Mouse (Mus musculus) intestine, embryonic 16.5 days (tissue): ENCODE results near the gene Myl3. TPM values are rescaled to one million over a fixed set of nuclear protein-coding genes. Genes with fewer than 3 reads are reported as not detected.

ENCODE experiments used
- ATAC-seq: fragments of 200-750 bp; cut with Nextera tagmentation; 2 replicates; pipeline ENCODE4 v1.8.0; 2017; ENCODE audit warnings: moderate TSS enrichment, moderate library complexity
- H3K27ac ChIP-seq: fragments of 300-500 bp; sonication (generic); 2 replicates; pipeline ENCODE4 v1.5.1; 2014; ENCODE audit warnings: mild to moderate bottlenecking, low read length
- H3K27me3 ChIP-seq: fragments of 300-500 bp; sonication (generic); replicated peaks from 2 replicates; pipeline ENCODE4 v1.6.1; 2014; ENCODE audit warnings: low read length, control low read depth, mixed read lengths; ENCODE audit not compliant: control insufficient read depth, insufficient read depth
- H3K36me3 ChIP-seq: fragments of 300-500 bp; sonication (generic); 2 replicates; pipeline ENCODE4 v1.6.1; 2014; ENCODE audit warnings: low read length, control low read depth; ENCODE audit not compliant: control insufficient read depth, insufficient read depth
- H3K4me1 ChIP-seq: fragments of 300-500 bp; sonication (generic); 2 replicates; pipeline ENCODE4 v1.6.1; 2014; ENCODE audit warnings: low read length, control low read depth, mixed read lengths; ENCODE audit not compliant: control insufficient read depth, insufficient read depth
- H3K4me2 ChIP-seq: fragments of 300-500 bp; sonication (generic); 2 replicates; pipeline ENCODE4 v1.6.1; 2014; ENCODE audit warnings: low read depth, low read length, control low read depth
- H3K4me3 ChIP-seq: fragments of 300-500 bp; sonication (generic); 2 replicates; pipeline ENCODE4 v1.5.1; 2014; ENCODE audit warnings: mild to moderate bottlenecking, low read length
- H3K9ac ChIP-seq: fragments of 300-500 bp; sonication (generic); 2 replicates; pipeline ENCODE4 v1.6.1; 2014; ENCODE audit warnings: low read depth, low read length
- H3K9me3 ChIP-seq: fragments of 300-500 bp; sonication (generic); 2 replicates; pipeline ENCODE4 v1.6.1; 2016; ENCODE audit warnings: low read length, control low read depth; ENCODE audit not compliant: control insufficient read depth
- WGBS: fragments of 180-500 bp; shearing (Covaris S2); extraction: QIAGEN DNeasy Blood & Tissue Kit; methylation state at CpG from one replicate; pipeline ENCODE4 v1.1.7; 2014; 5-methylcytosine and 5-hydroxymethylcytosine counted together
- polyA plus RNA-seq: library from polyadenylated mRNA; unstranded; fragments of >200 nt; fragmentation: Nextera tagmentation; extraction: Ambion mirVana; gene quantifications from 2 replicates; pipeline ENCODE4 v1.2.1, GENCODE M21; 2015

Myl3 gene
- polyA plus RNA-seq, 1 experiment from 2014 or later, result 0.71 TPM

DNA sequence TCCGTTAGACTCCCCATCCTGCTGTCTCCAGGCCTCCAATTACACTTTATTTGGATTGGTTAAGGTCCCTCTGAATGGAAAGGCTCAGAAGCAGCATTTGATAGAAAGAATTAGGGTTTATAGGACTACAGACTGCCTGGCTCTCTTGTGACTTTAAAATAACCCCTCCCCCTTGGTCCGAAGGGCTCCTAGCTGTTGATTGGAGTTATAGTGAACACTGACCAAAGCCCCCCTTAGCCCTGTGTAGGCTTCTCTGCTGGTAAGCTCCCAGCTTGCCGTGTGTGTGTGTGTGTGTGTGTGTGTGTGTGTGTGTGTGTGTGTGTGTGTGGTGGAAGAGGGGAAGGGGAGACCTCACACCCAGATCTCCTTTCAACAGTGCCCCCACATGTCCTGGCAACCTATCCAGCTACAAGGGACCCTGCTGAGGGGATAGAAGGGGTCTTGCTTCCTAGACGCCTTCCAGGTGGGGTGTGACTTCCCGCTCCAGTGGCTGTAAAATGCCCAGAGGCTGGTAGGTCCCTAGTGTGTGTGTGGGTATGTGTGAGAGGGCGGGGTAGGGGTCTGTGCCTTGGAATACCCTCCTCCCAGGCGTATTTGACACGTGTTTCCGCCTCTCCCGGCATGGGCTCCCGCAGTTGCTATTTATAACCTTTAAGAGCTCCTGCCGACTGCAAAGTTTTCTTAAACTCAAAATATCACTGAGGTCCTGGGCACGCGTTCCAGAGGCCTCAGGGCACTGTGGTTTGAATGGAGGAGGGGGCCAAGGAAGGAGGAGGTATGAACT is 8.9 kb downstream of the Myl3 start:
- 26% methylated on average over 14 of the region's 14 CpGs for WGBS
- H3K9ac ChIP-seq, result no peak overlapping the region
- H3K36me3 ChIP-seq, result no peaks in the 10 kb centered on the region
- H3K4me3 ChIP-seq, result no peak overlapping the region
- H3K9me3 ChIP-seq, result no peaks in the 10 kb centered on the region
- no peak for ATAC-seq
- no peaks in the 10 kb centered on the region for H3K27me3 ChIP-seq
- no peak overlapping the region for H3K27ac ChIP-seq
- H3K4me2 ChIP-seq, result no peak overlapping the region
- 0 out of 2 replicates have a peak, but pooled peaks cover 2% of the 10 kb centered on the region for H3K4me1 ChIP-seq

GRCm38 (mm10) chr9:110751412-110751811 is 9.8 kb downstream of the Myl3 start:
- Histone ChIP-seq H3K36me3 (no peaks in the 10 kb centered on the region), H3K27ac (0 out of 2 replicates have a peak overlapping the region, but pooled peaks have one; percentile 13), H3K27me3 (no peaks in the 10 kb centered on the region), H3K4me2 (no peak overlapping the region), H3K9me3 (no peaks in the 10 kb centered on the region), H3K4me3 (no peak overlapping the region), H3K9ac (no peak overlapping the region), H3K4me1 (0 out of 2 replicates have a peak, but pooled peaks cover 2% of the 10 kb centered on the region)
- no peak for ATAC-seq
- 66% methylated on average over 5 of the region's 5 CpGs for WGBS

DNA sequence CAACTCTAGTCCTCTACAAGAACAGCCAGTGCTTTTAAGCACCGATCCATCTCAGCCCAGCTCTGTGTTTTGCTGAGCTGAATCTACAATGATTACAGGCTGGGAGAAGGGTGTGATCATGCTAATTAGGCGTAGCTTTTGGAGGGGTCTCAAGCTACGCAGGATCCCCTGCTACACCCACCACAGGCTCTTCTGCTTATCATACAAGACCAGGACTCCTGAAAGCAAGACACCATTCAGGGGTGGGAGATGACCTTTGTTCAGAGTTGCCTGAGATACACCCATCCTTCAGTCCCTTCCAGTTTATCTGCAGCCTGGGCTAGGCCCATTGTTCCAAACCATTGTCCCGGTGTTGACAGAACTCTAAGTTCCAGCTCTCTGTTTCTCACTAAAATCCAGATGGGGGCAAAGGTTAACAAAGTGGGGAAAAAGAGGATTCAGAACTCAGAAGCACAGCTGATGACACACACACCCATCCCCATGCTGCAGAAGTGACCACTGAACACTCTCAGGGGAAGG is 11.3 kb downstream of the Myl3 start:
- no peak for ATAC-seq
- H3K4me2 ChIP-seq, result no peak overlapping the region
- no peaks in the 10 kb centered on the region for H3K27me3 ChIP-seq
- no peaks in the 10 kb centered on the region for H3K36me3 ChIP-seq
- H3K27ac ChIP-seq, result no peak overlapping the region
- no peaks in the 10 kb centered on the region for H3K4me1 ChIP-seq
- H3K9me3 ChIP-seq, result no peaks in the 10 kb centered on the region
- no peak overlapping the region for H3K4me3 ChIP-seq
- no peak overlapping the region for H3K9ac ChIP-seq
- 71% methylated on average over 4 of the region's 4 CpGs for WGBS

DNA sequence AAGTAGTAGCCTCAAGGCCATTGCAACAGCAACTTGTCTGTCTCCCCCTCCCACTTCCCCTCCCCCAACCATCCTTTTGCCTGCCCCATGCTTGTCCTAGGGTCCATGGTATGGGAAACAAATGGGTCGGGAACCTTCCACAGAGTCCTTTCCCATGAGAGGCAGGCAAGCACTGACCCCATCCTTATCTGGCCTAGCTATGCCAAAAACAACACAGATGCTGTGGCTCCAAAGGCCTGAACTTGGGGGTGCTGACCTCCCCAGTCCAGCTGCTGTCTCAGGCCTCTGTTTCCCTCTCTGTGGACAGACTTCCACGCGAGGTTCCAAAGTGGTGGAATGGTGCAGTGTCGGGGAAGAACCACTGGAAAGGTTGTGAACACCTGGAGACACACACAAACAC is 12.1 kb downstream of the Myl3 start:
- Histone ChIP-seq H3K4me3 (no peak overlapping the region), H3K9me3 (no peaks in the 10 kb centered on the region), H3K9ac (no peak overlapping the region), H3K4me1 (no peaks in the 10 kb centered on the region), H3K4me2 (no peak overlapping the region), H3K36me3 (no peaks in the 10 kb centered on the region), H3K27ac (no peak overlapping the region), H3K27me3 (no peaks in the 10 kb centered on the region)
- WGBS, result 82% methylated on average over 4 of the region's 4 CpGs
- no peak for ATAC-seq

DNA sequence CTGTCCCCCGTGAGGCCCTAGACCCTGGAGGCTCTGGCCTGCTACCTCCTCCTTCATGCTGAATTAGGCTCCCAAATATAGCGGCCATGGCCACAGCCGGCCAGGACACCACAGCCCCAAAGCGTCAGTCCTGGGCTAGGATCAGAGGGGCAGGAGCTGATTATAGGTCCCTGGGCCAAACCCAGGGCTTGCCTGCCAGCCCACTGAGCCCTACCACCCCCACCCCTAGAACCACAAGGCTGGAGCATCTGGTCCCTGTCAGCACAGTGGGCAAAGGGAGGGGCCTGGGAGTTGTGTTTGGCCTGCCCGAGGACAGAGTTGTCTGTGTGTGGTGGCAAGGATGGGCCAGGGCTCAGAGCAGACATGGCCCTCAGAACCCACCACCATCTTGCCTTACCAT is 16.2 kb downstream of the Myl3 start:
- H3K4me1 ChIP-seq, result peaks cover 2% of the 10 kb centered on the region; the same call in 1 of the 2 replicates

GRCm38 (mm10) chr9:110758605-110759004 is 16.9 kb downstream of the Myl3 start:
- ATAC-seq, result no peak
- Histone ChIP-seq H3K36me3 (no peaks in the 10 kb centered on the region), H3K27me3 (no peaks in the 10 kb centered on the region), H3K4me1 (peaks cover 6% of the 10 kb centered on the region; the same call in 1 of the 2 replicates), H3K9me3 (no peaks in the 10 kb centered on the region), H3K27ac (no peak overlapping the region), H3K4me3 (no peak overlapping the region), H3K4me2 (no peak overlapping the region), H3K9ac (no peak overlapping the region; the same call in 1 of the 2 replicates)
- 64% methylated on average over 8 of the region's 8 CpGs for WGBS

More for the DNA sequence above, 16.2 kb downstream of the Myl3 start:
- H3K4me3 ChIP-seq, result no peak overlapping the region
- H3K9me3 ChIP-seq, result no peaks in the 10 kb centered on the region
- no peaks in the 10 kb centered on the region for H3K27me3 ChIP-seq
- no peak overlapping the region for H3K9ac ChIP-seq
- no peaks in the 10 kb centered on the region for H3K36me3 ChIP-seq
- no peak for ATAC-seq
- WGBS, result 86% methylated on average over 5 of the region's 5 CpGs
- H3K27ac ChIP-seq, result no peak overlapping the region
- no peak overlapping the region for H3K4me2 ChIP-seq

DNA sequence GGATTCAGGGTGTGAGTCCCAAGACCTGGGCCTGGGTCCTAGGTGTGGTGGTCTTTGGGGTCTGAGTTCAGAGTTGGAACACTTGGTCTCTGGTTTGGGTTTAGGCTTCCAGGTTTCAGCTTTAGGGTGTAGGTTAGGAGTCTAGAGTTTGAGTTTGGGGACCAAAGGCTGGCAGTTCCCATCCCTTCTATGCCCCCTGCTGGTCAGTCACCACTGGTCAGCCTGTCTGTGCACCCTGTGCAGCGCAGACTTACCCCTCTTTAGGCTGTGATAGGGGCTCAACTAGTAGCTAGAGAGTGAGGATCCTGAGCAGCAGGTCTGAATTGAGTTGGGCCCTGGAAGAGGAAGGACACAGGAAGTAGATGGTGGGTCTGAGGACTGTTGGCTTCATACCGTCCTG is 17.6 kb downstream of the Myl3 start:
- Histone ChIP-seq H3K9ac (no peak overlapping the region), H3K27ac (no peak overlapping the region), H3K4me1 (peaks cover 6% of the 10 kb centered on the region; the same call in 1 of the 2 replicates), H3K4me2 (no peak overlapping the region), H3K9me3 (no peaks in the 10 kb centered on the region), H3K36me3 (no peaks in the 10 kb centered on the region), H3K4me3 (no peak overlapping the region), H3K27me3 (no peaks in the 10 kb centered on the region)
- WGBS, result 52% methylated on average over 2 of the region's 2 CpGs
- ATAC-seq, result peak; percentile 41; the same call in 1 of the 2 replicates

DNA sequence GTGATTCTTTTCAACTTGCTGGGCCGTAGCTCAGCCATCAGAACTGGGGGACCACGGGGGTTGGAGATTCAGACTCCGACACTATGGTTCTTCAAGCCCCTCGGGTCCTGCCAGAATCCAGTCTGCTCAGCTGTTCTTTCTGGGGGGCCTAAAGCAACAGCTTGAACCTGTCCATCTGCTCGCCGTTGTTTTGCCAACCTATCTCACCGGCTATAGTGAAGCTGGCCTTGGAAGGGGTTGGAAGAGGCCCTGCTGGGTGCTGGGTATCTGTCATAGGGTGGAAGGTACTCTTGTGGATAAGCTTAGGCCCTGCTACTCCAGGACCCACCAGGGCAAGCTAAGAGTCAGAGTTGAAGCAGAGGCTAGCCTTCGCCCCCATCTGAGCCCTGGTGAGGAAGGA is 19.2 kb downstream of the Myl3 start:
- H3K9ac ChIP-seq, result no peak overlapping the region
- no peak overlapping the region for H3K27ac ChIP-seq
- no peaks in the 10 kb centered on the region for H3K36me3 ChIP-seq
- H3K4me3 ChIP-seq, result no peak overlapping the region
- 84% methylated on average over 8 of the region's 8 CpGs for WGBS
- ATAC-seq, result no peak
- H3K4me1 ChIP-seq, result peaks cover 12% of the 10 kb centered on the region
- H3K9me3 ChIP-seq, result no peaks in the 10 kb centered on the region
- H3K4me2 ChIP-seq, result no peak overlapping the region
- H3K27me3 ChIP-seq, result no peaks in the 10 kb centered on the region

- ATAC-seq, result no peak
- no peaks in the 10 kb centered on the region for H3K9me3 ChIP-seq
- 66% methylated on average over 10 of the region's 10 CpGs for WGBS
Observed at GRCm38 (mm10) chr9:110762763-110763162, 21.1 kb downstream of the Myl3 start.

More at GRCm38 (mm10) chr9:110762763-110763162, 21.1 kb downstream of the Myl3 start:
- H3K27ac ChIP-seq, result no peak overlapping the region
- H3K27me3 ChIP-seq, result no peaks in the 10 kb centered on the region
- peaks cover 14% of the 10 kb centered on the region for H3K4me1 ChIP-seq
- no peaks in the 10 kb centered on the region for H3K36me3 ChIP-seq
- H3K4me3 ChIP-seq, result no peak overlapping the region
- no peak overlapping the region for H3K9ac ChIP-seq
- H3K4me2 ChIP-seq, result no peak overlapping the region
